Mouse (Mus musculus): ENCODE measurements around the gene Tut1. TPM values are rescaled to one million over a fixed set of nuclear protein-coding genes. Genes with fewer than 3 reads are reported as not detected.

Tut1 gene
- polyA plus RNA-seq, 1 experiment, result 16.8 TPM

DNA sequence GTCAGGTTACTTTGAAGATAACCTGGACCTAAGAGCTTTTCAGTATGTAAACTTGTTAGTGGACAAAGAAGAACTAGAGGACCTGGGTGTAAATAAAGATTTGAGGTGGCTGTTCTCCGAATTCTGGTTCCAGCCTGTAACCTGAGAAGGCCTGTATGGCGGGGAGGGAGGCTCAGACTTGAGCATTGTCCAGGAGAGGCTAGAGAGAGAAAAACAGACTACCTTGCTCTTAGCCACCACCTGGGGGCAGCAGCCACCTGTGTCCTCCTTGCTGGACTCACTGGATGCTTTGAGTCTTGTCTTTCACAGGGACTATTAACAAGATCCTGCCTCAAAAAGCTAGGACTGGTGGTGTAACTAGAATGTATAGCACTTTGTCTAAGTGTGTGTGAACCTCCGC lies 22.9 kb downstream of the Tut1 start:
- Histone ChIP-seq H3K27ac (ENCODE audit: insufficient read depth, low read length) (peak overlapping the region; percentile 36), H3K4me1 (ENCODE audit: control insufficient read depth, insufficient read depth, low read length) (peaks cover 24% of the 10 kb centered on the region), H3K4me3 (ENCODE audit: insufficient read depth, low read length) (no peak overlapping the region)
- TF ChIP-seq POLR2A (IDR thresholded peaks at IDR 0.05; ENCODE audit: low read depth, low read length) (no peak), CTCF (IDR thresholded peaks at IDR 0.05; ENCODE audit: borderline replicate concordance, insufficient read depth, low read length) (peak; percentile 69; the same call in 1 of the 2 replicates)

DNA sequence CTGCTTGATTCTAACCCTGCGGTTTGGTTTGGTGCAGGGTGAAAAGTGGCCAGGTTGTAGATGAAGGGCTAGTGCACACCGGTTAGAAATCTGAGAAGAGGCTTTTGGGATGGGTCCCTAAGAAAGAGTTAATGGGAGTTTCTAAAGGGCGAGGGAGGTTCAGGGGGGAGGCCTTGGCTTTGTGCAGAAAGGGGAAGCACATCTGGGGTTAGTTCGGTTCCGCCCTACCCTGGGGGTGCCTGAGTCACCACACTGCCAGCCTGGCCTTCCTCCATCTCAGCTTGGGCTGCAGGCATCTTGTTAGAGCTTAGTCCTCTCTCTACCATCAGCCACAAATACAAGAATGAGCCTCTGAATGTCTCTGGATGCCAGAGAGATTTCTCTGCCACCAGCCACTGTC lies 27.1 kb downstream of the Tut1 start:
- Histone ChIP-seq H3K4me3 (ENCODE audit: insufficient read depth, low read length) (no peak overlapping the region), H3K27ac (ENCODE audit: insufficient read depth, low read length) (peak overlapping the region; percentile 96), H3K4me1 (ENCODE audit: control insufficient read depth, insufficient read depth, low read length) (peaks cover 42% of the 10 kb centered on the region)
- TF ChIP-seq POLR2A (IDR thresholded peaks at IDR 0.05; ENCODE audit: low read depth, low read length), result 0 out of 2 replicates have a peak, but pooled peaks have one; percentile 38
- TF ChIP-seq CTCF (IDR thresholded peaks at IDR 0.05; ENCODE audit: borderline replicate concordance, insufficient read depth, low read length), result no peak

DNA sequence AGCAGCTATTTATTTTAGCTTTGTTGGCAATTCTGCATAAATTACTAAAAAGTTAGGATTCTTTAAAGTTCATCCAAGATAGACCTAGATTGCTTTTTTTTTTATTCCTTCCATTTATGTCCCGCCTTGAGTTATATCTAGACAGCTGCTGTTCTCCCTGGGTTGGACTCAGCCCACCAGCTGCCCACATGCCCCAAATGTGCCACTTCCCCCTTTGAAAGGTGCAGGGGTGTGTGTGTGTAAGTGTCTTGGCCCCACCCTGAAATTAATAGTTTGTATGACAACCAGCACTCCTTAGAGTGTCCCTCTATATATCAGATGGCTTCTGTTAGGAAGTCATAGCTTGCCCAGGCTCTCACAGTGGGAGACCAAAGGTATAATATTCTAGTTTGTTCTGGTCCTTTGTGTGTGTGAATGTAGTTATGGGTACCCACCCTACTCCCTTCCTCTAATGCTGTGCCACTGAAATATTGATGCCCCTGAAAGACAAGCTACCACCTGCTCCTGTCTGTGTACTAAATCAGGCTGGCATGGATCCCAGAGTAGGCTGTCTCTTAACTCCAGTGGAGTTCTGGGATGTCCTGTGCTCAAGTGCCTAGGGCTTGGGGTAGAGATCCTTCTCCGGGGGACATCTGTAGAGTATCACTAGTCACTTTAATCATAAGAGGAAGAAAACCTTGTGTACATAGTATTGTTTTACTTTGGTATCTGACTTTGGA lies 28.0 kb downstream of the Tut1 start:
- H3K4me1 ChIP-seq (ENCODE audit: control insufficient read depth, insufficient read depth, low read length), result peaks cover 41% of the 10 kb centered on the region
- peak overlapping the region; percentile 96 for H3K27ac ChIP-seq (ENCODE audit: insufficient read depth, low read length)
- H3K4me3 ChIP-seq (ENCODE audit: insufficient read depth, low read length), result no peak overlapping the region
- no peak for TF ChIP-seq POLR2A (IDR thresholded peaks at IDR 0.05; ENCODE audit: low read depth, low read length)
- no peak for TF ChIP-seq CTCF (IDR thresholded peaks at IDR 0.05; ENCODE audit: borderline replicate concordance, insufficient read depth, low read length)

- TF ChIP-seq POLR2A (IDR thresholded peaks at IDR 0.05; ENCODE audit: low read depth, low read length) (no peak; the same call in 1 of the 2 replicates), CTCF (IDR thresholded peaks at IDR 0.05; ENCODE audit: borderline replicate concordance, insufficient read depth, low read length) (no peak)
- peaks cover 44% of the 10 kb centered on the region for H3K4me1 ChIP-seq (ENCODE audit: control insufficient read depth, insufficient read depth, low read length)
- H3K4me3 ChIP-seq (ENCODE audit: insufficient read depth, low read length), result no peak overlapping the region
- H3K27ac ChIP-seq (ENCODE audit: insufficient read depth, low read length), result peak overlapping the region; percentile 96
These were observed 28.9 kb downstream of the Tut1 start for GRCm38 (mm10) chr19:8982303-8983149.

DNA sequence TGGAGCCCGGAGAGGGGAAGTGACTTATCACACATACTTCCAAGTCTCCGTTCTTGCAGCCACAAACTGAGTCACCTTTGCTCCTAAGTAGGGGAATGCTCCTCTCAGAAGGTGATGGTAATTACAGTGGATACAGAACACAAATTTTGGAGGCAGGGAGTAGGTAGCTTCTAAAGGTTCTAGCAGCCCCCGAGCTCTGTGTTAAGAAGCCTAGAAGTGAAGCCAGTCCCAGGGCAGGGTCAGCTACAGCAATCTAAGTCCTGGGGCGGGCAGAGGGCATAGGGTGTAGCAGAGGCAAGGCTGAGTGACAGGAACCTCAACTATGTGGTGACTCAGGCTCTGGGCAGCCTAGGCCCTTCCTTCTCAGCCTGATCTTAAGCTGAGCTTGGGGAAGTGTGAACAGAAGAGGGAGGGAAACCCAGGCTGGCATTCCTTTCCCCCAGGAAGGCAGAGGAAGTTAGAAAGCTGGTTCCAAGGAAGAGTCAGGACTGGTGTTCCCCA lies 29.6 kb downstream of the Tut1 start:
- peaks cover 48% of the 10 kb centered on the region for H3K4me1 ChIP-seq (ENCODE audit: control insufficient read depth, insufficient read depth, low read length)
- H3K4me3 ChIP-seq (ENCODE audit: insufficient read depth, low read length), result no peak overlapping the region
- TF ChIP-seq CTCF (IDR thresholded peaks at IDR 0.05; ENCODE audit: borderline replicate concordance, insufficient read depth, low read length), result no peak
- TF ChIP-seq POLR2A (IDR thresholded peaks at IDR 0.05; ENCODE audit: low read depth, low read length), result no peak
- peak overlapping the region; percentile 96 for H3K27ac ChIP-seq (ENCODE audit: insufficient read depth, low read length)

GRCm38 (mm10) chr19:8984255-8984868 lies 30.7 kb downstream of the Tut1 start:
- TF ChIP-seq CTCF (IDR thresholded peaks at IDR 0.05; ENCODE audit: borderline replicate concordance, insufficient read depth, low read length), result no peak
- TF ChIP-seq POLR2A (IDR thresholded peaks at IDR 0.05; ENCODE audit: low read depth, low read length), result no peak
- Histone ChIP-seq H3K4me3 (ENCODE audit: insufficient read depth, low read length) (no peak overlapping the region), H3K4me1 (ENCODE audit: control insufficient read depth, insufficient read depth, low read length) (peaks cover 50% of the 10 kb centered on the region), H3K27ac (ENCODE audit: insufficient read depth, low read length) (peak overlapping the region; percentile 96)

- TF ChIP-seq POLR2A (IDR thresholded peaks at IDR 0.05; ENCODE audit: low read depth, low read length) (no peak), CTCF (IDR thresholded peaks at IDR 0.05; ENCODE audit: borderline replicate concordance, insufficient read depth, low read length) (no peak)
- H3K27ac ChIP-seq (ENCODE audit: insufficient read depth, low read length), result no peak overlapping the region
- H3K4me1 ChIP-seq (ENCODE audit: control insufficient read depth, insufficient read depth, low read length), result peaks cover 43% of the 10 kb centered on the region
- H3K4me3 ChIP-seq (ENCODE audit: insufficient read depth, low read length), result no peak overlapping the region
These were observed 32.2 kb downstream of the Tut1 start for GRCm38 (mm10) chr19:8985891-8986290.

- H3K4me1 ChIP-seq (ENCODE audit: control insufficient read depth, insufficient read depth, low read length), result peaks cover 30% of the 10 kb centered on the region
- peak overlapping the region; percentile 99 for H3K27ac ChIP-seq (ENCODE audit: insufficient read depth, low read length)
- TF ChIP-seq POLR2A (IDR thresholded peaks at IDR 0.05; ENCODE audit: low read depth, low read length), result no peak
- TF ChIP-seq CTCF (IDR thresholded peaks at IDR 0.05; ENCODE audit: borderline replicate concordance, insufficient read depth, low read length), result no peak
- H3K4me3 ChIP-seq (ENCODE audit: insufficient read depth, low read length), result 0 out of 2 replicates have a peak overlapping the region, but pooled peaks have one; percentile 94
These were observed 34.2 kb downstream of the Tut1 start for GRCm38 (mm10) chr19:8987816-8988215.

DNA sequence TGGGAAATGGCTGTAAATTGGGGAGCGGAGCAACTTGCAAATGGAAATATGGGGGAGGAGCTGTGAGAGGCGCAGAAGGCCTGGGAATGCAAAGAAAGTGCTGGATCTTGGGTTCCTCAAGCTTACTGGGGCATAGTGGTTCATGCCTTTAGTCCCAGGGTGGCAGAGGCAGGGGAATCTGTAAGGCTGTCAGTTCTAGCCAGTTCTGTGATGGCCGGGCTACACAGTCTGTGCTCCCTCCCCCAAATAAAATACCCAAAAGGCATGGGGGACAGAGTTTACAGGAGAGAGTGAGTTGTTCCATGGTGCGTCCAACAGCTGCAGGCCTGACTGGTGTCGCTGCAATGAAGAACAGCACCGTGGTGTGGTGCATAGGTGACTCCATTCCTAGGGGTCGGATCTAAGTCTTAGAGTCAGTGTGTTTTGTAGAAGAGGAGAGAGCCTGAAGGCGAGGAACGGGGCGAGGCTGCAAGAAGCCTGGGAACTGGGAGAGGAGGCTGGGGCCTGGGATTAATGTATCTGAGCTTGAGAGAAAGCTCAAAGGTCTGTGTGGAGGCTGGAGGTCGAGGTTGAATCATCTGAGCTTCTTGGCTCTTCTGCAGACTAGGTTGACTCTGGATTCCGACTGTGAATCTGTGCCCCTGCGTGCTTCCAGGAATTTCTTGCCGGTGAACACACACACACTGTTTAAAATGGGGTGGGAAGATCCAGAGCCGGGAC lies 34.9 kb downstream of the Tut1 start:
- H3K27ac ChIP-seq (ENCODE audit: insufficient read depth, low read length), result peak overlapping the region; percentile 99
- H3K4me1 ChIP-seq (ENCODE audit: control insufficient read depth, insufficient read depth, low read length), result peaks cover 29% of the 10 kb centered on the region
- TF ChIP-seq POLR2A (IDR thresholded peaks at IDR 0.05; ENCODE audit: low read depth, low read length) (no peak), CTCF (IDR thresholded peaks at IDR 0.05; ENCODE audit: borderline replicate concordance, insufficient read depth, low read length) (no peak)
- H3K4me3 ChIP-seq (ENCODE audit: insufficient read depth, low read length), result peak overlapping the region; percentile 94
